Mouse (Mus musculus) cortical plate, adult 2 months (tissue): ENCODE data around the gene Myo3b.

Experiments
- CTCF ChIP-seq: fragments of 200-500 bp; IDR thresholded peaks from 2 replicates; pipeline ENCODE4 v1.5.1; 2011; ENCODE audit warnings: mild to moderate bottlenecking, control low read depth, low read length; ENCODE audit not compliant: insufficient read depth; ENCODE audit errors: extremely low read depth
- POLR2A ChIP-seq: fragments of 200-500 bp; IDR thresholded peaks from 2 replicates; pipeline ENCODE4 v1.6.1; 2011; ENCODE audit warnings: mild to moderate bottlenecking, low read length, control low read depth; ENCODE audit not compliant: insufficient read depth; ENCODE audit errors: extremely low read depth

DNA sequence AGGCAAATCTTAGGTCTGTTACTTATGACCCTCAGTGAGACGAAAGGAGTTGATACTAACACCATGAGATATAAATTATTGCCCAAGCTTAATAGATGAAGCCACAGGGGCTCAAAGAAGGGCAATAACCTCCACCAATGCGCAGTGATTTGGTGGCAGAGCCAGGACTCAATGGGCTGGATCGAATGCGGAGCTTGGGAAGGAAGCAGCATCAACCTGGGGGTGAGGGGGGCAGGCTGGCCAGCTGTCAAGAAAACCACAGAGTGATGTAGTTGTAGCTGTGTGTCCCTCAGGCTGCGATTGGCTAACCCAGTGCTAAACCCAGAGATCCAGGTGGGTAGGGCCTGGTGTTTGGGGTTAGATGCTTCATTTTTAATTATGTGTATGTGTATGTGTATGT is 4.0 kb upstream of the Myo3b start:
- no peak for TF ChIP-seq POLR2A
- TF ChIP-seq CTCF = no peak
